Mouse (Mus musculus) liver, embryonic 14.5 days (tissue): ENCODE data around the gene Zfp423.

Experiments
- CTCF ChIP-seq: IDR thresholded peaks from 2 replicates; pipeline ENCODE4 v1.5.1; 2016; ENCODE audit warnings: antibody characterized with exemption, low read depth, control low read depth
- EP300 ChIP-seq: IDR thresholded peaks from 2 replicates; pipeline ENCODE4 v1.6.1; 2016; ENCODE audit warnings: antibody characterized with exemption, low read depth

- no peak for TF ChIP-seq EP300
- TF ChIP-seq CTCF, result no peak
Observed at GRCm38 (mm10) chr8:87647781-87648180, 311.6 kb downstream of the Zfp423 start.
